Mouse (Mus musculus) thymus, adult 2 months (tissue): ENCODE data around the gene Cript.

ENCODE experiments used
- CTCF ChIP-seq: fragments of 200-500 bp; IDR thresholded peaks from 2 replicates; pipeline ENCODE4 v1.5.1; 2012; ENCODE audit warnings: mild to moderate bottlenecking, control low read depth, low read length, moderate library complexity, borderline replicate concordance; ENCODE audit not compliant: control insufficient read depth, poor library complexity, insufficient read depth; ENCODE audit errors: extremely low read depth
- POLR2A ChIP-seq: fragments of 200-500 bp; IDR thresholded peaks from 2 replicates; pipeline ENCODE4 v1.6.1; 2012; ENCODE audit warnings: mild to moderate bottlenecking, low read length, control low read depth, moderate library complexity; ENCODE audit not compliant: control insufficient read depth, poor library complexity, insufficient read depth; ENCODE audit errors: extremely low read depth

GRCm38 (mm10) chr17:87063969-87064368 is 38.6 kb downstream of the Cript start:
- TF ChIP-seq CTCF (no peak), POLR2A (no peak)
